Mouse (Mus musculus): ENCODE data around the gene Gm14325.
A peak's percentile ranks its signal among the peaks of the same experiment; 100 is the strongest.
"Not testable (repeated sequence)": the region's sequence is repeated elsewhere in the genome, so short reads cannot be mapped to it uniquely, and the experiment has no call there.

Gm14325 gene

GRCm38 (mm10) chr2:177839901-177840663 lies at the start of gene Gm14325:
Gene Gm14325, minus strand, starts transcription at chr2:177840336.
- peak; percentile 41 to 80 for DNase-seq (ENCODE audit: low spot score in 2 of 2)

GRCm38 (mm10) chr2:177887743-177888142 lies 47.6 kb upstream of the Gm14325 start:
- DNase-seq (ENCODE audit: low spot score in 2 of 2) = peak in 1 of 2 experiments; percentile 59

DNA sequence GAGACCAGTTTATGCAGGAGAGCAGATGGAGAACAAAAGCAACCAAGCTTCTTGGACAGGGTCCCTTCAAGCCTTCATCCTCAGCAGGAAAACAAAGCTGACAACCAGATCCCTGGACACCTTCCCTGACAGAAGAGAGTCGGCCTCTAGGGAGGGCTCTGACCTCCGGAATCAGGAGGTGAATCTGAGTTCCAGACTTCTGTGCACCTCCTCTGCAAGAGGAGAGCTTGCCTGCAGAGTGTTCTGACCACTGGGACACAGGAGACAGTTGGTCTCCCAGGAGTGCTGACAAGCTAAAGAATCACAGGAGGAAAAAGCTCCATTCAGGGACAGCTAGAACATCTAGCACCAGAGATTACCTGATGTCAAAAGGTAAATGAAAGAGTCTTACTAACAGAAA lies 22.1 kb upstream of the Gm14325 start:
- not testable (repeated sequence) for DNase-seq (ENCODE audit: low spot score in 2 of 2)

- not testable (repeated sequence) for DNase-seq (ENCODE audit: low spot score in 2 of 2)
Measured at GRCm38 (mm10) chr2:177843666-177844065, 3.5 kb upstream of the Gm14325 start.

GRCm38 (mm10) chr2:177836756-177837155 lies 3.4 kb downstream of the Gm14325 start:
- not testable (repeated sequence) for DNase-seq (ENCODE audit: low spot score in 2 of 2)

DNA sequence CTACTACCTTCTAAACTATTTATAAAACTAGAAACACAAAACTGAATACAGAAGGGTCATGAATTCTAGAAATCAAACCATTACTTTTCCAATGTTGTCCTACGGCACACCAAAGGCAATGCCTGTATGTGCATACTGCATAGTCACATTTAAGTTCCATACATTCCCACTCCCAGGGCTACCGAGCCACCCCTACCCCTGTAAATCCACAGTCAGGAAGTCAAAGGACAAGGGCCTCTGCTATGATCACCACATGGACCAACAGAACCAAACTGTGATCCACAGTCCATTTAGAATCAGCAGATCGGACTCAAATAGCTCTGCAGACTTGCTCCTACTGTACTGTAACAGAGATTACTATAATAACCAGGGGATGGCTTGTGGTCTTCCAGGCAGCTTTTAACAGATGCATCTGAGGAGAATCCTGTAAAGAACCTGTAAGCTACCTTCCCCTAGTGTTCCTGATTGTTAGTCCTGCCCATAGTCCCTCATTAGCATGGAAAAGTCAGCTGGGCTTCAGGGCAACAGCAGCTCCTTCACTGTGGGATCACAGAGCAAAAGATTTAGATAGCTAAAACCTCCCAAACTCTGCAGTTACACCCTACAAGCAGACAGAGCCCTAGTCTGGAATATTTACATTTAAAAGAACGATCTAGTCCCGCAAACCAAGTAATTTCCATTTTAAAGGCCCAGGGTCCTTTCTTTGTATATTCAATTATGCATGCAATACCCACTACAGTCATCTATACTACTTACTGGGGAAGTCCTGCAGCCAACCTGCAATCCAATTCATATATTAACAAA lies 4.2 kb downstream of the Gm14325 start:
- DNase-seq (ENCODE audit: low spot score in 2 of 2) = peak in 1 of 2 experiments; percentile 69

- not testable (repeated sequence) for DNase-seq (ENCODE audit: low spot score in 2 of 2)
Measured at GRCm38 (mm10) chr2:177821952-177822351, 18.2 kb downstream of the Gm14325 start.

DNA sequence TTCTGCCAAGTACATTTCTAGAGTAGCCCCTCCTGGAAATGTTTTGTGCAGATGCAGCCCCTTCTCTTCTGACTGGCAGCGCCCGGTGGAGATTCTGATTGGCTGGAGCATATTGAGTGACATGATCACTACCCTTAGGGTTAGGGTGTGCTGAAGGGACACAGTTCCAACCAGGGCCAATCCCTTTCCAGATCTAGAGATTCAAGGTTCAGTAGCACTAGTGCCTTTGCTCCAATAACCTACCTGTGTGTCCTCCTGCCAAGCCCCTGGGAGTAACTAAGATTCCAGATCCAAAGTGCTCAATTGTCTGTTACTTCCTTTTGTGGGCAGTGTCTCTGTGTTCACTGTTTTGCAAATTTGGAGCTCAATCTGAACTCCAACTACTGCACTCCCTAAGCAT lies 34.0 kb downstream of the Gm14325 start:
- DNase-seq (ENCODE audit: low spot score in 2 of 2) = not testable (repeated sequence)

GRCm38 (mm10) chr2:177787351-177787750 lies 52.8 kb downstream of the Gm14325 start:
- DNase-seq (ENCODE audit: low spot score in 2 of 2) = not testable (repeated sequence)
